29 mouse cellular contexts compared by ENCODE assay signal in the genomic region with DNA sequence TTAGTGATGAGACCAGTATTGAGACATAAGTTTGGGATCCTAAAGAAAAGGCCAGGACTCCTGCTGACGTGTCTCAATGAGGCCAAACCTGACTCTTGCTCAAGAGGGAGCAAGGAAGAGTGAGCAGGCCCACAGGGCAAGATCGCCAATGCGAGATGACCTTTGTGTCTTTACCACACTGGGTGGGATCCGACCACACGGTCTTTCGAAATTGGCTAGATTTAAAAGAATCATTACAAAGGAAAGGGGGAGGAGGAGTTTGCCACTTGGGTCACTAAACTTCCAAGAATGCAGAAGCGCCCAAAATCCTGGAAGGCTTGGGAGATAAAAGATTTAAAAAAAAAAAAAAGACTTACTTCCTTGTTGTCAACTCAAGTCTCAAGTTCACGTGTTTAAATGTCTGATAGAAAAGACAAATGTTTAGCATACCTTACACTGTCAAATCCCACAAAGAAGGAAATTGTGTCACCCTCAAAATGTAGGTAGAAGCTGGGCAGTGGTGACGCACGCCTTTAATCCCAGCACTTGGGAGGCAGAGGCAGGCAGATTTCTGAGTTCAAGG. TPM values are rescaled to one million over a fixed set of nuclear protein-coding genes. Genes with fewer than 3 reads are reported as not detected.
DNase-seq lines count a peak whose midpoint lies in the region; ATAC-seq lines count a peak whose summit lies in the region.
"Had no signal": no experiment of that assay in that cellular context is flagged by ENCODE, and none has a peak within 500 bp of the region (broad histone marks: within the 10 kb centered on the region; RNA-seq: fewer than 3 reads in every experiment).

No protein-coding gene starts in this region.

- peak; percentile 3 for DNase-seq in cerebellum, adult 9-10 months
- DNase-seq in cerebellum, adult 11-12 months = no peak
- peak; percentile 0 for DNase-seq in ovary, postnatal 36 days (ENCODE audit: low spot score)
- DNase-seq in ovary, postnatal 14 days (ENCODE audit: low spot score) = no peak
- DNase-seq in MEL-GATA-1-ER (ENCODE audit: extremely low read depth, low read depth) = peak; percentile 43
- peak; percentile 47 for DNase-seq in yolk sac, embryonic 10.5 days (ENCODE audit: low spot score)
- no peak for DNase-seq in forebrain, embryonic 11.5 days (ENCODE audit: low spot score)
- no peak for DNase-seq in kidney, adult 9 months
- DNase-seq: adrenal gland, adult 2 months; adrenal gland, postnatal 36 days; cerebellum, postnatal 36 days; gastrocnemius, adult 2 months; gastrocnemius, postnatal 36 days; heart, postnatal 14 days; kidney, adult 18-20 months; kidney, postnatal 36 days; left cerebral cortex, postnatal 4 days; liver, embryonic 13.5 days; midbrain, embryonic 14.5 days; right cerebral cortex, adult 18-20 months; spleen, adult 18-20 months had no signal

- no peak overlapping the region for H3K4me3 ChIP-seq in forebrain, embryonic 11.5 days (ENCODE audit: low read depth, low read length)
- H3K4me3 ChIP-seq: forebrain, embryonic 10.5 days; gastrocnemius, adult 2 months; hindbrain, embryonic 10.5 days; hindbrain, embryonic 15.5 days; liver, embryonic 13.5 days; neural tube, embryonic 15.5 days had no signal

- no peaks in the 10 kb centered on the region for H3K36me3 ChIP-seq in forebrain, embryonic 11.5 days (ENCODE audit: control insufficient read depth, insufficient read depth, low read length)
- H3K36me3 ChIP-seq: hindbrain, embryonic 15.5 days; neural tube, embryonic 15.5 days had no signal

- 68% methylated on average over 10 of the region's 10 CpGs for WGBS in forebrain, embryonic 11.5 days

- no peaks in the 10 kb centered on the region for H3K9me3 ChIP-seq in forebrain, embryonic 11.5 days (ENCODE audit: control insufficient read depth, low read length)
- H3K9me3 ChIP-seq: forebrain, embryonic 10.5 days; hindbrain, embryonic 10.5 days; hindbrain, embryonic 15.5 days; liver, embryonic 13.5 days; neural tube, embryonic 15.5 days had no signal

- no peak for ATAC-seq in forebrain, embryonic 11.5 days (replicated peaks; ENCODE audit: low FRiP score)
- ATAC-seq: activated CD4-positive, CD25-positive, alpha-beta regulatory T cell, adult 4 months; forebrain, embryonic 16.5 days had no signal

- H3K27ac ChIP-seq in forebrain, embryonic 11.5 days (ENCODE audit: low read depth, low read length) = no peak overlapping the region
- H3K27ac ChIP-seq: forebrain, embryonic 10.5 days; gastrocnemius, adult 2 months; hindbrain, embryonic 10.5 days; hindbrain, embryonic 15.5 days; liver, embryonic 13.5 days; macrophage; neural tube, embryonic 15.5 days; stomach, postnatal 0 days had no signal

- H3K9ac ChIP-seq in forebrain, embryonic 11.5 days (ENCODE audit: low read length) = no peak overlapping the region
- H3K9ac ChIP-seq: hindbrain, embryonic 15.5 days; liver, embryonic 13.5 days; neural tube, embryonic 15.5 days had no signal

- H3K4me1 ChIP-seq in forebrain, embryonic 11.5 days (replicated peaks; ENCODE audit: control insufficient read depth, insufficient read depth, low read length) = peaks cover 6% of the 10 kb centered on the region

- H3K4me2 ChIP-seq in forebrain, embryonic 11.5 days (ENCODE audit: low read depth, low read length, severe bottlenecking) = no peak overlapping the region
- H3K4me2 ChIP-seq: hindbrain, embryonic 15.5 days; liver, embryonic 13.5 days; neural tube, embryonic 15.5 days had no signal

- no peaks in the 10 kb centered on the region for H3K27me3 ChIP-seq in forebrain, embryonic 11.5 days (ENCODE audit: control insufficient read depth, insufficient read depth, low read length)
- H3K27me3 ChIP-seq: hindbrain, embryonic 15.5 days; liver, embryonic 13.5 days; neural tube, embryonic 15.5 days had no signal

RNA-seq across cellular contexts. Expression of a gene that starts 18.0 kb away (rescaled TPM):
- 55.4 and 59.8 TPM in 2 replicates for polyA plus RNA-seq in forebrain, embryonic 11.5 days (2014; fragmentation: Nextera tagmentation; extraction: Ambion mirVana)

Comparison
In these comparisons a context has a peak if more than half of its experiments do, and no peak if none do; other contexts are left out.
1. DNase-seq: peak in cerebellum, adult 9-10 months (single experiment), ovary, postnatal 36 days (single experiment), MEL-GATA-1-ER (single experiment) and yolk sac, embryonic 10.5 days (single experiment); none in cerebellum, adult 11-12 months (single experiment), ovary, postnatal 14 days (single experiment), forebrain, embryonic 11.5 days (single experiment) and kidney, adult 9 months (single experiment).